Mouse (Mus musculus) spleen, embryonic (tissue): ENCODE data around the gene Cdk15.

Experiments
- CTCF ChIA-PET: fragments of 350-600 bp; sonication (Branson Sonifier 250); formaldehyde crosslinking; loops from one replicate; lab custom pipeline; 2022; lab: Charles Lee

The Cdk15 gene

GRCm38 (mm10) chr1:59256751-59257231 is at the start of gene Cdk15:
Gene Cdk15, plus strand, starts transcription at chr1:59256906.
- CTCF ChIA-PET = no interaction called here

- CTCF ChIA-PET = interaction anchor here (0.6 kb wide), 1 partner anchor 234 kb away, joined by 8 read pairs; no protein-coding TSS in a partner anchor
These were observed 48.4 kb upstream of the Cdk15 start for GRCm38 (mm10) chr1:59208331-59208730.

- CTCF ChIA-PET = no interaction called here
These were observed 45.1 kb upstream of the Cdk15 start for GRCm38 (mm10) chr1:59211651-59212050.

GRCm38 (mm10) chr1:59212076-59212779 is 44.5 kb upstream of the Cdk15 start:
- CTCF ChIA-PET = no interaction called here

- CTCF ChIA-PET = no interaction called here
These were observed 43.8 kb upstream of the Cdk15 start for GRCm38 (mm10) chr1:59212951-59213350.

- CTCF ChIA-PET = no interaction called here
These were observed 41.3 kb upstream of the Cdk15 start for GRCm38 (mm10) chr1:59215446-59215845.

GRCm38 (mm10) chr1:59220371-59220770 is 36.3 kb upstream of the Cdk15 start:
- CTCF ChIA-PET = no interaction called here

GRCm38 (mm10) chr1:59221591-59221990 is 35.1 kb upstream of the Cdk15 start:
- CTCF ChIA-PET = interaction anchor here (0.6 kb wide), 1 partner anchor 19 kb away, joined by 3 read pairs; no protein-coding TSS in a partner anchor

- CTCF ChIA-PET = interaction anchor here (0.6 kb wide), 1 partner anchor 19 kb away, joined by 3 read pairs; no protein-coding TSS in a partner anchor
These were observed 34.4 kb upstream of the Cdk15 start for GRCm38 (mm10) chr1:59222101-59222825.

GRCm38 (mm10) chr1:59228552-59228951 is 28.2 kb upstream of the Cdk15 start:
- CTCF ChIA-PET = no interaction called here

GRCm38 (mm10) chr1:59229187-59229586 is 27.5 kb upstream of the Cdk15 start:
- CTCF ChIA-PET = no interaction called here

- CTCF ChIA-PET = no interaction called here
These were observed 19.8 kb upstream of the Cdk15 start, which contains the start of gene Als2 for GRCm38 (mm10) chr1:59236856-59237441. Gene Als2, minus strand, starts transcription at chr1:59237231.

- CTCF ChIA-PET = no interaction called here
These were observed 19.0 kb upstream of the Cdk15 start for GRCm38 (mm10) chr1:59237614-59238211.

GRCm38 (mm10) chr1:59243770-59244169 is 12.9 kb upstream of the Cdk15 start:
- CTCF ChIA-PET = no interaction called here

GRCm38 (mm10) chr1:59247602-59248001 is 9.1 kb upstream of the Cdk15 start:
- CTCF ChIA-PET = no interaction called here

GRCm38 (mm10) chr1:59252762-59253161 is 3.9 kb upstream of the Cdk15 start:
- CTCF ChIA-PET = interaction anchor here (0.7 kb wide), 1 partner anchor 56 kb away, joined by 6 read pairs; no protein-coding TSS in a partner anchor

GRCm38 (mm10) chr1:59253301-59253909 is 3.3 kb upstream of the Cdk15 start:
- CTCF ChIA-PET = interaction anchor here (0.7 kb wide), 1 partner anchor 55 kb away, joined by 6 read pairs; no protein-coding TSS in a partner anchor

GRCm38 (mm10) chr1:59257736-59258135 is 1.0 kb downstream of the Cdk15 start:
- CTCF ChIA-PET = no interaction called here

GRCm38 (mm10) chr1:59268931-59269330 is 12.2 kb downstream of the Cdk15 start:
- CTCF ChIA-PET = no interaction called here

GRCm38 (mm10) chr1:59269466-59269865 is 12.8 kb downstream of the Cdk15 start:
- CTCF ChIA-PET = interaction anchor here (0.6 kb wide), 1 partner anchor 664 kb away, joined by 3 read pairs; no protein-coding TSS in a partner anchor
